Mouse (Mus musculus): ENCODE measurements around the gene Ube2o.

DNA sequence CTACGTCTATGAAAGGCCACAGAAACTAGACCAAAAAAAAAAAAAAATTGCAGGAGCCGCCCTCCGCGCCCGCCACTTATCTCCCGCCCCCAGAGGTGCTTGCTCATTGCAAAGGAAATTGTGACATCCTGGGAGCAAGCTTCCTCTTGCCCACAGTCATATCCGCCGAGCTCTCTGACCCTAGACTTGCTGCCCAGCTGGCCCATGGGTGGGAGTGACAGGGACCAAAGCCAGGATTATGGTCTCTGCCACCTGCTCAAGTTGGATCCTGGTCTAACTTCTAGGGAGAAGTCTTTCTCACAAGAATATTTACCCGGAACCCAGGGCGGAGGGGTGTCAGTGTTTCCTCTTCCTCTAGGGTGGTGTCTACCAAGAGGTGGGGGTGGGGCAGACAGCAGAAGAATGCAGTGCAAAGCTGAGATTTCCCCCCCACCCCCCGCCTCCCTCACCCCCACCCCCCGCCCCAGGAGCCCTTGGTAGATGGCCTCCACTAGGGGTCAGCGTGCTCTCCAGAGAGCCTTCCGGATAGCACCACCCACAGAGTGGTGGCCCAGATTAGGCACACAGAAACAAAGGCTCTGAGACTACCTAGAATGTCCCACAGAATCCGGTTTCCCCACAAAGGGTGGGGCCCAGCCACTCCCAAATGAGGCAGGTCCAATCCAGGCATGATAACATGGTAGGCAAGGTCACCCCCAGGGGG lies 34.6 kb upstream of the Ube2o start:
- TF ChIP-seq CTCF (IDR thresholded peaks at IDR 0.05; ENCODE audit: low read depth) (peak; percentile 37), EP300 (IDR thresholded peaks at IDR 0.05; ENCODE audit: low read depth) (peak; percentile 25; the same call in 1 of the 2 replicates)

Data from heart, postnatal 0 days (tissue).